Mouse (Mus musculus) cerebellum, adult 2 months (tissue): ENCODE results near the gene Arid2.

ENCODE experiments used
- CTCF ChIP-seq: fragments of 200-500 bp; IDR thresholded peaks from 2 replicates; pipeline ENCODE4 v1.5.1; 2011; ENCODE audit warnings: low read depth, mild to moderate bottlenecking, control low read depth, low read length, moderate library complexity, borderline replicate concordance; ENCODE audit not compliant: insufficient read depth
- POLR2A ChIP-seq: fragments of 200-500 bp; IDR thresholded peaks from 2 replicates; pipeline ENCODE4 v1.6.1; 2011; ENCODE audit warnings: low read length, control low read depth, borderline replicate concordance; ENCODE audit not compliant: insufficient read depth

GRCm38 (mm10) chr15:96365351-96365750 is 78.0 kb downstream of the Arid2 start:
- TF ChIP-seq POLR2A (no peak), CTCF (no peak)
